Mouse (Mus musculus): ENCODE measurements around the gene Gm8914. TPM values are rescaled to one million over a fixed set of nuclear protein-coding genes. Genes with fewer than 3 reads are reported as not detected.
"Not testable (repeated sequence)": the region's sequence is repeated elsewhere in the genome, so short reads cannot be mapped to it uniquely, and the experiment has no call there.

Gene Gm8914
- not detected for total RNA-seq (2018; cell fraction: chromatin; rRNA removed)
- total RNA-seq (2018; cell fraction: cytosol; rRNA removed) = not detected
- total RNA-seq (2018; cell fraction: nucleus; rRNA removed) = not detected
- polyA plus RNA-seq (2018) = not detected in 3 replicates

GRCm38 (mm10) chrX:91479826-91480225, at the start of gene Gm8914:
Gm8914 (plus strand) TSS chrX:91480126.
- H3K36me3 ChIP-seq (ENCODE audit: inconsistent target); H3K79me2 ChIP-seq (ENCODE audit: inconsistent target); H3K27ac ChIP-seq; H3K4me3 ChIP-seq (ENCODE audit: inconsistent target): not testable (repeated sequence)
- no CpG with 5 or more reads among the region's 5 CpGs for WGBS (ENCODE audit: missing documents)

Other genes with a start within 250 kb of the Gm8914 start
- not detected in 3 replicates for gene Mageb2, start 148.4 kb upstream of the Gm8914 start, polyA plus RNA-seq (2018)
- not detected in 3 replicates for gene Gm5072, start 87.6 kb upstream of the Gm8914 start, polyA plus RNA-seq (2018)
- not detected in 3 replicates for gene 1700084M14Rik, start 95.8 kb downstream of the Gm8914 start, polyA plus RNA-seq (2018)
- gene Gm14781, start 152.1 kb downstream of the Gm8914 start, polyA plus RNA-seq (2018) = not detected in 3 replicates